Mouse (Mus musculus) embryonic facial prominence, embryonic 12.5 days (tissue): Measurements from ENCODE around the gene Gm12248. TPM values are rescaled to one million over a fixed set of nuclear protein-coding genes. Genes with fewer than 3 reads are reported as not detected.
"Not testable (repeated sequence)": the region's sequence is repeated elsewhere in the genome, so short reads cannot be mapped to it uniquely, and the experiment has no call there.

ENCODE experiments used
- ATAC-seq: fragments of 200-750 bp; cut with Nextera tagmentation; 2 replicates; pipeline ENCODE4 v1.8.0; 2017; ENCODE audit not compliant: insufficient number of reproducible peaks, insufficient read depth, low FRiP score, low TSS enrichment
- H3K27ac ChIP-seq: fragments of 300-500 bp; sonication (generic); 2 replicates; pipeline ENCODE4 v1.5.1; 2016; ENCODE audit warnings: mild to moderate bottlenecking
- H3K27me3 ChIP-seq: fragments of 300-500 bp; sonication (generic); 2 replicates; pipeline ENCODE4 v1.6.1; 2016; ENCODE audit warnings: mild to moderate bottlenecking, moderate library complexity
- H3K36me3 ChIP-seq: fragments of 300-500 bp; sonication (generic); 2 replicates; pipeline ENCODE4 v1.6.1; 2016; ENCODE audit warnings: mild to moderate bottlenecking
- H3K4me1 ChIP-seq: fragments of 300-500 bp; sonication (generic); 2 replicates; pipeline ENCODE4 v1.6.1; 2016
- H3K4me2 ChIP-seq: fragments of 300-500 bp; sonication (generic); replicated peaks from 2 replicates; pipeline ENCODE4 v1.6.1; 2016; ENCODE audit warnings: mild to moderate bottlenecking, moderate library complexity
- H3K4me3 ChIP-seq: fragments of 300-500 bp; sonication (generic); 2 replicates; pipeline ENCODE4 v1.5.1; 2016; ENCODE audit warnings: mild to moderate bottlenecking
- H3K9ac ChIP-seq: fragments of 300-500 bp; sonication (generic); 2 replicates; pipeline ENCODE4 v1.6.1; 2016; ENCODE audit warnings: mild to moderate bottlenecking, moderate library complexity
- H3K9me3 ChIP-seq: fragments of 300-500 bp; sonication (generic); 2 replicates; pipeline ENCODE4 v1.6.1; 2016; ENCODE audit warnings: mild to moderate bottlenecking, moderate library complexity
- WGBS: fragments of 180-500 bp; shearing (Covaris S2); methylation state at CpG from one replicate; pipeline ENCODE4 v1.1.7; 2016; 5-methylcytosine and 5-hydroxymethylcytosine counted together
- polyA plus RNA-seq: library from polyadenylated mRNA; unstranded; fragments of >200 nt; fragmentation: Nextera tagmentation; extraction: Ambion mirVana; gene quantifications from 2 replicates; pipeline ENCODE4 v1.2.1, GENCODE M21; 2016

The Gm12248 gene
- polyA plus RNA-seq, 1 experiment from 2014 or later = not detected

- no peak overlapping the region for H3K27ac ChIP-seq
- WGBS = 87% methylated on average over 4 of the region's 4 CpGs
- no peaks in the 10 kb centered on the region for H3K4me1 ChIP-seq
- H3K27me3 ChIP-seq = no peaks in the 10 kb centered on the region
- no peak overlapping the region for H3K4me2 ChIP-seq
- H3K36me3 ChIP-seq = peaks cover 10% of the 10 kb centered on the region
- H3K4me3 ChIP-seq = no peak overlapping the region
- H3K9ac ChIP-seq = no peak overlapping the region
- ATAC-seq = no peak
- H3K9me3 ChIP-seq = no peaks in the 10 kb centered on the region
Measured at GRCm38 (mm10) chr11:58065025-58065424, 27.9 kb downstream of the Gm12248 start.

- 84% methylated on average over 4 of the region's 4 CpGs for WGBS
- Histone ChIP-seq H3K4me3 (no peak overlapping the region), H3K4me1 (no peaks in the 10 kb centered on the region), H3K27me3 (no peaks in the 10 kb centered on the region), H3K27ac (no peak overlapping the region), H3K9ac (no peak overlapping the region), H3K4me2 (no peak overlapping the region), H3K36me3 (peaks cover 27% of the 10 kb centered on the region), H3K9me3 (no peaks in the 10 kb centered on the region)
- ATAC-seq = no peak
Measured at GRCm38 (mm10) chr11:58062586-58062985, 30.3 kb downstream of the Gm12248 start.

GRCm38 (mm10) chr11:58061218-58061617 lies 31.7 kb downstream of the Gm12248 start:
- not testable (repeated sequence) for H3K27me3 ChIP-seq, H3K9ac ChIP-seq, H3K4me1 ChIP-seq, ATAC-seq, H3K4me3 ChIP-seq, H3K4me2 ChIP-seq, H3K9me3 ChIP-seq, H3K27ac ChIP-seq
- peaks cover 35% of the 10 kb centered on the region for H3K36me3 ChIP-seq
- 87% methylated on average over 4 of the region's 4 CpGs for WGBS

- not testable (repeated sequence) for H3K9ac ChIP-seq, H3K4me1 ChIP-seq, H3K27ac ChIP-seq, H3K4me2 ChIP-seq, H3K4me3 ChIP-seq, H3K27me3 ChIP-seq, H3K9me3 ChIP-seq
- peak; percentile 70; the same call in 1 of the 2 replicates for ATAC-seq
- 92% methylated on average over 7 of the region's 7 CpGs for WGBS
- peaks cover 46% of the 10 kb centered on the region for H3K36me3 ChIP-seq
Measured at GRCm38 (mm10) chr11:58059752-58060151, 33.2 kb downstream of the Gm12248 start.

- H3K27me3 ChIP-seq = no peaks in the 10 kb centered on the region
- H3K4me1 ChIP-seq = no peaks in the 10 kb centered on the region
- no peak overlapping the region for H3K4me3 ChIP-seq
- no peak for ATAC-seq
- no peaks in the 10 kb centered on the region for H3K9me3 ChIP-seq
- no peak overlapping the region for H3K4me2 ChIP-seq
- no peak overlapping the region for H3K27ac ChIP-seq
- no peak overlapping the region for H3K9ac ChIP-seq
- WGBS = 65% methylated on average over 6 of the region's 6 CpGs
- peaks cover 66% of the 10 kb centered on the region for H3K36me3 ChIP-seq
Measured at GRCm38 (mm10) chr11:58057455-58057854, 35.5 kb downstream of the Gm12248 start.

- peaks cover 63% of the 10 kb centered on the region for H3K36me3 ChIP-seq
- WGBS = 77% methylated on average over 4 of the region's 4 CpGs
Measured at GRCm38 (mm10) chr11:58046438-58046837, 46.5 kb downstream of the Gm12248 start.

GRCm38 (mm10) chr11:58042861-58043431 lies 50.0 kb downstream of the Gm12248 start:
- H3K4me1 ChIP-seq = no peaks in the 10 kb centered on the region
- no peak overlapping the region for H3K9ac ChIP-seq
- WGBS = 93% methylated on average over 5 of the region's 5 CpGs
- no peaks in the 10 kb centered on the region for H3K9me3 ChIP-seq
- H3K27me3 ChIP-seq = no peaks in the 10 kb centered on the region
- H3K27ac ChIP-seq = no peak overlapping the region
- no peak overlapping the region for H3K4me2 ChIP-seq
- ATAC-seq = no peak
- peaks cover 29% of the 10 kb centered on the region for H3K36me3 ChIP-seq
- H3K4me3 ChIP-seq = no peak overlapping the region

More at GRCm38 (mm10) chr11:58046438-58046837, 46.5 kb downstream of the Gm12248 start:
- ATAC-seq = no peak
- Histone ChIP-seq H3K27me3 (no peaks in the 10 kb centered on the region), H3K4me1 (no peaks in the 10 kb centered on the region), H3K4me2 (no peak overlapping the region), H3K9ac (no peak overlapping the region), H3K4me3 (no peak overlapping the region), H3K9me3 (no peaks in the 10 kb centered on the region), H3K27ac (no peak overlapping the region)

GRCm38 (mm10) chr11:58039027-58039426 lies 53.9 kb downstream of the Gm12248 start:
- WGBS = 86% methylated on average over 1 of the region's 1 CpGs
- no peak overlapping the region for H3K4me3 ChIP-seq
- ATAC-seq = no peak
- no peaks in the 10 kb centered on the region for H3K27me3 ChIP-seq
- no peaks in the 10 kb centered on the region for H3K9me3 ChIP-seq
- H3K4me1 ChIP-seq = no peaks in the 10 kb centered on the region
- H3K4me2 ChIP-seq = no peak overlapping the region
- no peak overlapping the region for H3K27ac ChIP-seq
- H3K9ac ChIP-seq = no peak overlapping the region
- H3K36me3 ChIP-seq = peaks cover 16% of the 10 kb centered on the region; the same call in 1 of the 2 replicates

GRCm38 (mm10) chr11:58033635-58034034 lies 59.3 kb downstream of the Gm12248 start:
- Histone ChIP-seq H3K4me3 (no peak overlapping the region), H3K9me3 (no peaks in the 10 kb centered on the region), H3K27ac (no peak overlapping the region), H3K4me1 (peaks cover 9% of the 10 kb centered on the region; the same call in 1 of the 2 replicates), H3K36me3 (no peaks in the 10 kb centered on the region), H3K4me2 (no peak overlapping the region), H3K9ac (no peak overlapping the region), H3K27me3 (no peaks in the 10 kb centered on the region)
- 82% methylated on average over 3 of the region's 3 CpGs for WGBS
- no peak for ATAC-seq

- Histone ChIP-seq H3K4me1 (peaks cover 9% of the 10 kb centered on the region; the same call in 1 of the 2 replicates), H3K27ac (no peak overlapping the region), H3K9me3 (no peaks in the 10 kb centered on the region), H3K36me3 (no peaks in the 10 kb centered on the region), H3K4me3 (no peak overlapping the region), H3K4me2 (no peak overlapping the region), H3K27me3 (no peaks in the 10 kb centered on the region), H3K9ac (no peak overlapping the region)
- no peak for ATAC-seq
- 77% methylated on average over 6 of the region's 6 CpGs for WGBS
Measured at GRCm38 (mm10) chr11:58031176-58031575, 61.8 kb downstream of the Gm12248 start.

GRCm38 (mm10) chr11:58029869-58030268 lies 63.1 kb downstream of the Gm12248 start:
- WGBS = 88% methylated on average over 2 of the region's 2 CpGs
- no peak overlapping the region for H3K4me2 ChIP-seq

GRCm38 (mm10) chr11:58028981-58029380 lies 64.0 kb downstream of the Gm12248 start:
- 97% methylated on average over 1 of the region's 1 CpGs for WGBS
- H3K9ac ChIP-seq = no peak overlapping the region
- ATAC-seq = no peak

More at GRCm38 (mm10) chr11:58029869-58030268, 63.1 kb downstream of the Gm12248 start:
- ATAC-seq = no peak
- Histone ChIP-seq H3K9me3 (no peaks in the 10 kb centered on the region), H3K4me3 (no peak overlapping the region), H3K4me1 (peaks cover 9% of the 10 kb centered on the region; the same call in 1 of the 2 replicates), H3K36me3 (no peaks in the 10 kb centered on the region), H3K9ac (no peak overlapping the region), H3K27ac (no peak overlapping the region), H3K27me3 (no peaks in the 10 kb centered on the region)

More at GRCm38 (mm10) chr11:58028981-58029380, 64.0 kb downstream of the Gm12248 start:
- no peak overlapping the region for H3K4me2 ChIP-seq
- no peak overlapping the region for H3K4me3 ChIP-seq
- H3K27ac ChIP-seq = no peak overlapping the region
- no peaks in the 10 kb centered on the region for H3K36me3 ChIP-seq
- no peaks in the 10 kb centered on the region for H3K27me3 ChIP-seq
- H3K4me1 ChIP-seq = peaks cover 11% of the 10 kb centered on the region; the same call in 1 of the 2 replicates
- H3K9me3 ChIP-seq = no peaks in the 10 kb centered on the region
